Mouse (Mus musculus) small intestine, adult 2 months (tissue): Measurements from ENCODE around the gene Fam133b.

ENCODE experiments used
- CTCF ChIP-seq: fragments of 200-500 bp; IDR thresholded peaks from 2 replicates; pipeline ENCODE4 v1.5.1; 2012; ENCODE audit warnings: low read depth, mild to moderate bottlenecking, control low read depth, inconsistent platforms, low read length, moderate library complexity, mixed read lengths; ENCODE audit not compliant: insufficient replicate concordance, insufficient read length; ENCODE audit errors: extremely low read depth
- POLR2A ChIP-seq: fragments of 200-500 bp; IDR thresholded peaks from 2 replicates; pipeline ENCODE4 v1.6.1; 2012; ENCODE audit warnings: low read depth, mild to moderate bottlenecking, control low read depth, inconsistent platforms, low read length, moderate library complexity

- TF ChIP-seq CTCF (no peak), POLR2A (no peak)
Measured at GRCm38 (mm10) chr5:3505553-3505952, 38.1 kb upstream of the Fam133b start.
